Mouse (Mus musculus): ENCODE results near the gene Gm9857.

DNA sequence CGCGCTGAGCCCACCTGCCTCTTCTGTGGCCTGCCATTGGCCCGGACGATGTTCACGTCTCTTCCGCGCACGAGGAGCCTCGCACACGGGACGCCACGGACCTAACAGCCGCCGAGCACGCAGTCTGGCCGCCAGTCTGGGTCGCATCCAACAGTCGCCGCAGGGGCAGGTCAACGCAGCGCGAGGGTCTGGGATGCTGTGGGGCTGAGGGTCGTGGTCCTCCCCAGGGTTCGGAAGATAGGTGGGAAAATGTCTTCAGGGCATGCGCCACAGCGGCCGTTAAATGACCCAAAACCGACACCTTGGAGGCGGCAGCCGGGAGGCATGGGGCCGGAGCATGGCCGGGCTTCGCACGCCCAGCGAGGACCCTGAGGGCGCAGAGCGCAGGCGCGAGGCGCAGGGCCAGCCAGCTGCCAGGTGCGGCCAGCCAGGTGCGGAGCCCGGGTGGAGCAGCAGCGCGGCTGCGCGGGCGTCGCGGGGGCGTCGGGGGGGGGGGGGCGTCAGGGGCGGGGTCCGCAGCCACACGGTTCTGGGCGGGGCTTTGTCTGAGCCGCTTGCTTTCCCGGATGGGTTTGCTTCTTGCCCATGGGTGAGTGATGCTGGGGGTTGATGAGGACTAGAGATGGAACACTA lies at the start of gene Gm9857:
- TF ChIP-seq POLR2A (IDR thresholded peaks at IDR 0.05; ENCODE audit: insufficient read depth, low read depth, low read length) (no peak), CTCF (IDR thresholded peaks at IDR 0.05; ENCODE audit: insufficient read depth, low read depth, low read length) (no peak)

Data from olfactory bulb, adult 2 months (tissue).